Mouse (Mus musculus) cortical plate, adult 2 months (tissue): ENCODE measurements around the gene Inpp5b.

Experiments
- CTCF ChIP-seq: fragments of 200-500 bp; IDR thresholded peaks from 2 replicates; pipeline ENCODE4 v1.5.1; 2011; ENCODE audit warnings: mild to moderate bottlenecking, control low read depth, low read length; ENCODE audit not compliant: insufficient read depth; ENCODE audit errors: extremely low read depth
- POLR2A ChIP-seq: fragments of 200-500 bp; IDR thresholded peaks from 2 replicates; pipeline ENCODE4 v1.6.1; 2011; ENCODE audit warnings: mild to moderate bottlenecking, low read length, control low read depth; ENCODE audit not compliant: insufficient read depth; ENCODE audit errors: extremely low read depth

DNA sequence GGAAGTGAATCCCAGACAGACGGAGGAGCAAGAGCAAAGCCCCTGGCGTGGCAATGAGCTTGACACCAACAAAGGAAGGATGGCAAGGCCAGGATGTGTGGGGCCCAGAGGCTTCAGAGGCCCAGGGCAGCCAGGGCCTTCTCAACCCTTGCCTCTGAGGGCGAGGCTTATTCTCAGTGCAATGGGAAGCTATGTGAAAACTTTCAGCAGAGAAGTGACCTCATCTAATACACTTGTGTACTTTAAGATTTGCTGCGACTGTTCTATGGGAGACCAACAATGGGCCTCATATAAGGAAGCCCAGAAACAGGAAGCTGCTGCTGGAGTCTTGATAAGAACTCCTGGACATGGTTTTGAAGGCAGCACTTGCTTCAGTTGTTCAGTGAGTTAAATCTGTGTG lies 30.5 kb downstream of the Inpp5b start:
- TF ChIP-seq CTCF (no peak), POLR2A (no peak)
